Mouse (Mus musculus): ENCODE measurements at regions not wholly inside any gene's neighbourhood (a gene's known extent, or its start where the extent isn't known, plus 50 kb on each side); places are given as distances from the start of the nearest gene placed in this dataset.

- DNase-seq (ENCODE audit: low spot score in 2 of 2) = no peak
Observed at GRCm38 (mm10) chr17:88303991-88304390, 136.5 kb upstream of the Foxn2 start.

- no peak for DNase-seq (ENCODE audit: low spot score in 2 of 2)
Observed at GRCm38 (mm10) chr17:88305165-88305564, 135.3 kb upstream of the Foxn2 start.

DNA sequence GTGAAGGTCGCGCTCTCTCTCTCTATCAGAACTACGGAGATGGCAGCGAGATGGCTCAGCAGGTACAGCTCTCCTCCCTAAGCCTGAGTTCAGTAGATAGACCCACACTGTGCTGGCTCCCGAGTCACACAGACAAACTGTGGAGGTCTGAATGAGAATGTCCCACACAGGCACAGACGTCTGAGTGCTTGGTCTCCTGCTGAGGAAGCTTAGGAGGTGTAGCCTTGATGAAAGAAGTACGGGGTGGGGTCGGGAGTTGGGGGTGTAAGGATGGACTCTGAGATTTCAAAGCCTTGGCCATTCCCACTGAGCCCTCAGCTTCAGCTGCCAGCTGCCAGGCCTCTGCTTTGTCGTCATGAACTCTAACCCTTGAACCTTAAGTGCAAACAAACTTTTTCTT is 134.2 kb upstream of the Foxn2 start:
- DNase-seq (ENCODE audit: low spot score in 2 of 2) = no peak

GRCm38 (mm10) chr17:88307082-88307481 is 133.4 kb upstream of the Foxn2 start:
- no peak for DNase-seq (ENCODE audit: low spot score in 2 of 2)

GRCm38 (mm10) chr17:88307826-88308225 is 132.7 kb upstream of the Foxn2 start:
- DNase-seq (ENCODE audit: low spot score in 2 of 2) = no peak

GRCm38 (mm10) chr17:88312876-88313275 is 127.6 kb upstream of the Foxn2 start:
- no peak for DNase-seq (ENCODE audit: low spot score in 2 of 2)

- no peak for DNase-seq (ENCODE audit: low spot score in 2 of 2)
Observed at GRCm38 (mm10) chr17:88316213-88316967, 124.1 kb upstream of the Foxn2 start.

- no peak for DNase-seq (ENCODE audit: low spot score in 2 of 2)
Observed at GRCm38 (mm10) chr17:88317311-88317710, 123.2 kb upstream of the Foxn2 start.

- DNase-seq (ENCODE audit: low spot score in 2 of 2) = no peak
Observed at GRCm38 (mm10) chr17:88317806-88318205, 122.7 kb upstream of the Foxn2 start.

DNA sequence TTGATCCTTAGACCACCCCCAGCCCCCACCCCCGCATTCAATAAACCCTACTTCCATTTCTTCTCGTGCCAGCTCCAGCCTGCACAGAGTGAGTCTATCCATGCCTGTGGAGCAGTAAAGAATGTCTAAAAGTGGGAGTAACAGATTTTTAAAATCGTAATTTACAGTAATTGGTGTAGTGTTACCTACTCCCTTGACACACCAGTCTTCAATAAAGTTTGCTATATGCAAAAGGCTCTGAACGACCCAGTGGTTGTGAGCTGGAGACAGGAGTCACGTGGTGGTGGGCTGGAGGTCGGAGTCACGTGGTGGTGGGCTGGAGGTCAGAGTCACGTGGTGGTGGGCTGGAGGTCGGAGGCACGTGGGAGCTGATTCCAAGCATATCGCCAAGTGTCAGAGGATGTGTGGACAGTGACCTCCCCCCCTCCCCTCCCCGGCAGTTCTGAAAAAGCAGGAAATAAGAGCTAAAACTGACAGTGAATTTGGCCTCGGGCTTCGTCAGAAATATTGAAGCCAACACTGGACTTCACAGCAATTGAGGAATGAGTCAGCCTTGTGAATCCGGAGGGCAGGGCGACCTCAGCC is 122.2 kb upstream of the Foxn2 start:
- DNase-seq (ENCODE audit: low spot score in 2 of 2) = no peak

GRCm38 (mm10) chr17:88318936-88319335 is 121.6 kb upstream of the Foxn2 start:
- no peak for DNase-seq (ENCODE audit: low spot score in 2 of 2)

- DNase-seq (ENCODE audit: low spot score in 2 of 2) = no peak
Observed at GRCm38 (mm10) chr17:88320686-88321085, 119.8 kb upstream of the Foxn2 start.

GRCm38 (mm10) chr17:88325326-88325909 is 115.1 kb upstream of the Foxn2 start:
- no peak for DNase-seq (ENCODE audit: low spot score in 2 of 2)

- no peak for DNase-seq (ENCODE audit: low spot score in 2 of 2)
Observed at GRCm38 (mm10) chr17:88325910-88326739, 114.4 kb upstream of the Foxn2 start.

DNA sequence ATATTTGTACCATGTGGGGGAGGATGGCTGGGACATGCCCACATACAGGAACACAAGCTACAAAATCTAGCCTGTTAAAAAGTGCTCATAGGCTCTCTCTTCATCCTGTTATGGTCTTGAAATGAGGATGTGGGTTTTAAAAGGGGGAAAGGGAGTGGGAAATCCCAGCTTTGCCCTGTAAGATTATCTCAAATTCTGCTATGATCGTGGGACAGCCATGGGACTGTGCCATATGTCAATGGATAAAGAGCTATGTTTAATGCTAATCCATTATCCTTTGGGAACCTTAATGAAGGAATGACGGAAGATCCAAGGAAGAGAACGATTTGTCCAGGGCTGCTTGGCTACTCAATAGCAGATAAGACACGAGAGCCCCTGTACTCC is 113.8 kb upstream of the Foxn2 start:
- no peak for DNase-seq (ENCODE audit: low spot score in 2 of 2)

GRCm38 (mm10) chr17:88327791-88328190 is 112.7 kb upstream of the Foxn2 start:
- DNase-seq (ENCODE audit: low spot score in 2 of 2) = no peak

DNA sequence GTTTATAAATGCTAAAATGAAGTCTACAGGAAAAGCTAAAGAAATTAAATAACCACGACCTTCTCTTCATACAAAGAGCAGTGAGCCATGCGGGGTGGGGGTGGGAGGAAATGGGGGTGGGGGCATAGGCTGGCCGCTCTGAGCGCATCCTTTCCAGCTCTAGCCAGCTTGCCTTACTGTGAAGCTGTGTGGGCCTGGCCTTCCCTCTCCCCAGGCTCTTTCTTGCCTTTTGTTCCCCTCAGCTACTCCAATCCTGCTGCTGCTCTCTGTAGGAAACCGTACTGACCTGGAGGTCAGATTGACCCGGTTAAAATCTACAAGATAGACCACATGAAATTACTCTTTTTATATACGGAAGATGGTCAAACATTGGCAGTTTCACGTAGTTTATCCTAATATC is 111.7 kb upstream of the Foxn2 start:
- no peak for DNase-seq (ENCODE audit: low spot score in 2 of 2)

DNA sequence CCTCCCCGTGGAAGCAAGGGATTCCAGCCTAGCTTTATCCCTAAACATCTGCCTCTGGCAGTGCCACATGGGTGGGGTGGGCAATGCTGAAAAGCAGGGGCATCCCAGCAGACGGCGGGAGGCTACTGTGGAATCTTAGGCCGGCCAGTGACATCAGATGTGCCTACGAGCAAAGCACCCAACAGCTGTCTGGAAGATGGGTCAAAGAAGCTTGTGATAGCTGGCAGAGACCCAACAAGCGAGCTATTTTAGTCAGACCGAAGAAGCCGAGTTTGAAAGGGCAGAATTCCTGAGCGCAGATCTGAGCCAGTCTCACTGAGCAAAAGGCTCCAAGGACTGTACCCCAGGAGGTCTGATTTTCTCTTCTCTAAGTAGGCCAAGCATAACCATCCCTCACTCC is 110.8 kb upstream of the Foxn2 start:
- DNase-seq (ENCODE audit: low spot score in 2 of 2) = no peak

GRCm38 (mm10) chr17:88330129-88330528 is 110.4 kb upstream of the Foxn2 start:
- no peak for DNase-seq (ENCODE audit: low spot score in 2 of 2)

GRCm38 (mm10) chr17:88333816-88334215 is 106.7 kb upstream of the Foxn2 start:
- no peak for DNase-seq (ENCODE audit: low spot score in 2 of 2)

DNA sequence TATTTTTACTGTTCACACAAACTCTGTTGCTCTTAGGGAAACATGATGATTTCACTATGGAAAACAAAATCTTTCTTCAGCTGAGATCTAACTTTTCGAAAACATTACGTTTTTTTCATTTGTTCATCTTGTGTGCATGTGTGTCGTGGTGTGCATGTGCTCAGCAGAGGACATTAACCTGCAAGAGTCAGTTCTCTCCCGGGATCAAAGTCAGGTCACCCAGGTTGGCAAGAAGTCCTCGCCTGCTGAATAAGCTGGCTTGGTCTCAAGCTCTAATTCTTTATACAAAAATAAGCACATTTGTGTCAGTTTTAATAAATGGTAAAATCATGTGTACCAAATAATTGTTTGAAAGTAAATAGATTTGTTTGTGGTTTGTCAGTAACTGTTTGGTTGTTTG is 105.2 kb upstream of the Foxn2 start:
- DNase-seq (ENCODE audit: low spot score in 2 of 2) = no peak
